Mouse (Mus musculus): Measurements from ENCODE around the gene Rilp.
"Not testable (repeated sequence)": the region's sequence is repeated elsewhere in the genome, so short reads cannot be mapped to it uniquely, and the experiment has no call there.

Gene Rilp

DNA sequence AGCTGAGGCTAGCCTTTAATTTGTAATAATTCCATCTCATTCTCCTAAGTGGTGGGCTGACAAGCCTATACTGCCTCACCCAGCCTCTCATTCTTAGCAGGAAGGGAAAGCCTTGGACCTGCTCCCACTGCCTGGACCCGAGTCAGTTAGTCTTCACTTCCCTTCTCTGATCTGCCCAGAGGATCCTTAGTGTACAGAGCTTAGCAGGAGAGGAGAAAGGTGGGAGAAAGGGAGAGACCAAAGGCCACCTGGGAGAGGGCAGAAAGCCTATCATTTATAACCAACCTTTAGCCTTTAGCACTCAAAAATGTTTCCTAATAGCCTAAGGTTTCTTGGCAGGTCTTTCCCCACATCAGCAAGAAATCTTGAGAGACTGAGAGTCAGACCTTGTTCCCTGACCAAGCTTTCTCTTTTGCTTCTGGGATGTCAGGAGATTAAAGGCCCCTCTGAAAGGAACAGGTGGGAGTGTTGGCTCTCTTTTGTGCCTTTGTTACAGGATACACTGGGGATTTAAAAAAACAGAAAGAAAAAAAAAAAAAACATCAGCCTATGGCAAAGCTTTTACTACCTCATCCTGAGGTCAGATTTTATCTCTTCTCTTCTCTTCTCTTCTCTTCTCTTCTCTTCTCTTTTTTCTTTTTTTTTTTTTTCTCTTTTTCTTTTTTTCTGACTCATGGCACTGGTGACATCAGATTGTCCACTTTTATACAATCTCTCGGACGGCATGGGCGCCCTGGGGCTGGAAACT, 24.6 kb downstream of the Rilp start:
- no peak for DNase-seq (ENCODE audit: low spot score)

DNA sequence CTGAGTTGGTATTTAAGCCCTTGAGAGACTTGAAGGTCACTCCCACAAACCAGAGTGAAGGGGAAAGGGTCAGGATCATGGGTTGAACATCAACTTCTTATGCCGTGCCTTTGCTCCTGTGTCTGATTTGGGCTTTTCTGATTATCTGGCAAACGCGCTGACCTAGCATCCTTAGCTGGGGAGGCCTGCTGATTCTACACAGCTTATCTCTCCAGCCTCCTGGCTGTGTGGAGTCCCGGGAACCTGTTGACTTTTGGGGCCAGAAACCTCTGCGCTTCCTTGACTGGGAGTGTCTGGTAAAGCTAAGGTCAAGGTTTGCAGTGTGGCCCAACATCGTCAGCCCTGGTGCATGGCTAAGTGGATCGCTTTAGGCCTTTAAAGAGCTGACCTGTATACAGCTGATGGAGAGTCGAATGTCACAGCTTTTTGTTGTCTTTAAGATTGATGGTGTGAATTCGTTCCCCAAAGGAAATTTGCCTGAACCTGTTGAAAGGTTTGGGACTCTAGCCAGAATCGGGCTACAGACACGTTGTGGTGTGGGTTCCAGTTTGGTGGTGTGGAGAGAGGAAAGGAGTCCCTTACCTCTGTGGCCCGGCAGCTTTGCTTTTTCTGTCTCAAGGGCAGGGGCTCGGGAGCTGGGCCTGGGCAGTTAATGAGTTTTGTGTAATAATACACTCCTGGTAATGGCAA, 25.4 kb downstream of the Rilp start:
- no peak for DNase-seq (ENCODE audit: low spot score)

DNA sequence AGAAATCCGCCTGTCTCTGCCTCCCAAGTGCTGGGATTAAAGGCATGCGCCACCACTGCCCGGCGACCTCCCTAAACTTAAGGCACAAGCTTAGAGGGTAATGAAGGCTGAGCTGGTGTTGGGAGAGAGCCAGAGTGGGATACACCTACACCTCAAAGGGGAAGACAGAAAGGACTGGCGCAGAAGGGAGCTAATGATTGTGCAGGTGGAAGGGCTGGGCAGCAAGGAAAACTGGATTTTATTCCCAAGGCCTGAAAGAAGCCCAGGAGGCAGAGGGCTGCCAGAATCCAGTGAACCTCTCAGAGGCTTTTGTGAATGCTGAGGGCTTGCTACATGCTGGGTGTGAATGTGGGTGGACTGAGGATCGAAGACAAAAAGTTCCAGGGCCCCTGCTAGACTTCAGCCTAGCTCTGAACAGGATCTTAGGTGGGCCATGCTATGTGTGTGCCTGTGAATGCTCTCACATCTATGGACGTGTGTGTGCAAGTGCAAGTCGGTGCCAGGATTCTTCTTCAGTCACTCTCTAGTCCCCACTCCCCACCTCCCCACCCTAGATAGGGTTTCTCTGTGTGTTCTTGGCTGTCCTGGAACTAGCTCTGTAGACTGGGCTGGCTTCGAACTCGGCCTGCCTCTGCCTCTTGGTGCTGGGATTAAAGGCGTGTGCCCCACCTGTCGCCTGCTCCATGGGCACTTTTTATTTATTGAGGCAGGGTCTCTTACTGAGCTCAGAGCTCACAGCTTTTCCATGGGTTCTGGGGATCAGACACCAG, 26.5 kb downstream of the Rilp start:
- DNase-seq (ENCODE audit: low spot score), result no peak

DNA sequence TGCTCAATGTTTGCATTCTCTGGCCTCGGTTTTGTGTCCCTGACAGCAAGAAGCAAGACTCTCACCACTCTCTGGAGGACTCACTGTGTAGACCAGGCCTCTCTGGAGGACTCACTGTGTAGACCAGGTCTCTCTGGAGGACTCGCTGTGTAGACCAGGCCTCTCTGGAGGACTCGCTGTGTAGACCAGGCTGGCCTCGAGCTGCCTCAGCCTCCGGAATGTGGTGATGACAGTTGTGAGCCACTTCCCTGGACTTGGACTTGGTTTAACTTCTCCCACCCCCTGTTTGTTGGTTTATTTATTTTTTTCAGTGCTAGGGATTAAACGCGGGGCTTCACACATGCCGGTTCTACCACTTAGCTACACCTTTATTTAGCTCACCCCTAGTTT, 27.1 kb downstream of the Rilp start:
- DNase-seq (ENCODE audit: low spot score), result no peak

DNA sequence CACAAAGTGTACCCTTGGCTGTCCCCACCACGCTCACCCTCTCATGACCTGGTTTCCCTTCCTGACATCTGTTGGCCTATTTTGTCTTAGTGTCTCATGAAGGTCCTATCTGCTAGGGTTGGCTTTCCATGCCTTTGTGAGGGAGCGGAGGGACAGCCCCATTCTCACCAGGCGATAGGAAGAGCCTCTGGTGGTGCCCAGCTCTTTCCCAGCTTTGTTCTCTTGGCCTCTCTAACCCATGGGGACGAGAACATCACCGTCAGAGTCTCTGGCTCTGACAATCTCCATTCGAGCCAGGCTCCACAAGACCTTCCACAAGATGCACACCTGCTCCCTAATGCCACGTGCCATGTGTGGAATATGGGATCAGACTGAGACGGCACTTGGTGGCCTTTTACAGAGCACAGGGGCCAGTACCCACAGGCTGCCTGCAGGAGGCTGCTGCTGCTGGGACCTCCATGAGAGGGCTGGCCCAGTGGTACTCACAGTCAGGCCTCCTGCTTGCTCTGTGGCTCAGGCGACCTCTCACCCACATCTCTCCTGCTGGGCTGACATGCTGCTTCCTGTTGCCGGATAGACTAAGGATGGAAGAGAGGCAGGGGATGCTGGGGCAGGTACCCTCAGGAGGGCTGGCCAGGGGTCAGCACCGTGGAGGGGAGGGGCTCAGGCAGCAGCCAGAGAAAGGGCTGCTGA, 27.7 kb downstream of the Rilp start:
- no peak for DNase-seq (ENCODE audit: low spot score)

DNA sequence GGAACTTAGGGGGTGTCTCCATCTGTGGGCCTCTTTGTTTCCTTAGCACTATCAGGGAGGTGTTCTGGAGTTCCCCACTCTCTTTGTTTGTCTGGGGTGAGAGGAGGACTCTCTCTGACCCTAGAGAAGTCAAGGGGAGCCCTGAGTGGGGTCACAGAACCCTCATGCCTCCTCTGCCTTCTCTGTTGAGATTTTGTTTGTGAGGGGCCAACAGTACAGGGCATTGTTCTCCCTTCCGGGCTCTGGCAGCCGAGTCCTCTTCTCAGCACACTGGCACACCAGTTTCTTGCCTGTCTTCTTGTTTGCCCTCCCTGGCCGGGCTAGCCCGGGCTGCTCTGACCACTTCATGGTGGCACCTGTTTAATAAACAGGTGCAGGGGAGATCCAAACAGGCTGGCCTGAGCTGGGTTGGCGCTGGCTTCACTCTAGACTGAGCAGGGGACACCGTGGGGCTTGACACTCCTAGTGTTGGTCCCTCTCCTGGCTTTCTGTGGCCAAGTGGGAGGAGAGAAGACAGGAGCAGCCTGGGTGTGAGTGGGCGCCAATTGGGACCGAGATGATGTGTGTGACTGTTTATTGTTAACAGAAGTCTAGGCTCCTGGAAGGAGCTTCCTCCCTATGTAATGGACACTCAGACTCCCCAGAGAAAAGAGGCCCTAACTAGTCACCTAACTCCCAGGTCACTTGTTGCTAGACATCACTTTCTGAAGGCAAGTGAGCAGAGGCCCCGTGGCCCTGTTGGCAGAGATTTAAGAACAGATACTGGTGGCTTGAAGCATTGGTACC, 28.5 kb downstream of the Rilp start:
- no peak for DNase-seq (ENCODE audit: low spot score)

DNA sequence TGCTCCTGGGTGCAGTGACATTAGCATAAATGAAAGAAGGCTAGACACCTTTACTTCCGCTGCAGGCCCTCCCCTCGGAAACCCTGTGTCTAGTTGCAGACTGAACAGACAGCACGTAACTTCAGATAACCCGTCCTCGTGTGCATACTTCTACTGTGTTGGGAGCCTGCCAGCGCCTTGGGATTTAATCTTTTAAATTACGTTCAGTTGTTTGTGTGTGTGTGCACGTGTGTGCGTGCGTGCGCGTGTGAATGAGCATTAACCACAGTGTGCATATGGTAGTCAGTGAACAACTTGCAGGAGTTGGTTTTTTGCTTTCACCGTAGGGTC, 29.0 kb downstream of the Rilp start:
- no peak for DNase-seq (ENCODE audit: low spot score)

DNA sequence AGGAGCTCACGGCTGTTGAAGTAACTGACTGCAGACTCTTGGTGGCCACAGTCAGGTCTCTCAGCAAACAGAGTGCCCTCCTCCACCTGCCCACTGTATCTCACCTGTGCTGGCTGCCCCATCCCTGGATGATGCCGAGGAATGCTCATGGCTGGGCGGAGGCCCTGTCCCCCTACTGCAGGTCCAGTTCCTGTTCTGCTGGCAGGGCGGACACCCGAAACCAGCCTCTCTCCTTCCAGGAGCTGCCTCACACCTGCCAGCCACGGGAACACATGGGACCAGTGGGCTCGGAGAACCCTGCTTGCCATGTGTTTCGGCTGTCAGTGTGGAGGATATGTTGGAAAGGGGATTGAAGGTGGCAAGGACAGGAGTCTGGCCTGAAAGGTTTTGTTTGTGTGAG, 30.3 kb downstream of the Rilp start:
- DNase-seq (ENCODE audit: low spot score), result no peak

DNA sequence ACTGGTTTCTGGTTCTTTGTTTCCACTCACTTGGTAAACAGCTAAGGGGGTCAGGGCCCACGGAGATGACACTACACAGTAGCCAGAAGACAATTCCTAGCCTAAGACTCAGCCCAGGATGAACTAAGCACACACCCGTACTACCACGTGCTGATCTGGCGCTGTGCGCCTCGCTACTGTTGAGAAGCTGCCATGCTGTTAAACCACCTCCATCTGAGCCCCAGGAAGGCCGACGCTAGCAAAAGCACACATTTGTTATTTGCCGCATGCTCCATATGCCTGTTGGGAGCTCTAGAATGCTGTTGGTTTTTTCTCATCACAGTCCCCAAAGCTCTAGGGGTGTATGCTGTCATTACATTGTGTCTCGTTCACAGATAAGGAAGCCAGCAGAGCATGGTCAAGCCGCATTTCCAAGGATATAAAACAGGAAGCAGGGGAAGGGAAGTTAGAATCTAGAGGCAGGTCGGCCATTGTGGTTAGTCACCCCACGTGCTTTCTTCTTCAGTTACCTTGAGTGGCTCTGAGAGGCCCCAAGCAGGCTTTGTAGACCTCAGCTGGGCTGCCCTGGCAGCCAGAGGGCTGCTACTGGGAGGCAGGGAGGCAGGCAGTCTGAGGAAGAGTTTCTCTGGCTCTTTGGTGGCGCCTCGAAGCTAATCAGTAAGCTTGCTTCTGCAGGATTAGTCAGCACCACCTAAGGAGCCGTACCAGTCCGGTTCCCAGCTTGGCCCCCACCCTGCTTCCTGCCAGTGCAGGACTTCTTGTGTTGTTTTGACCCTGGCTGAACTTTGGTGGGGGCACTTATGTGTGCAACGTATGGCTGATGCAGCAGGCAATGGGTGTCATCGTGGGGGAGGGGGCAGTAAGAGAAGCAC, 31.1 kb downstream of the Rilp start:
- DNase-seq (ENCODE audit: low spot score), result no peak

DNA sequence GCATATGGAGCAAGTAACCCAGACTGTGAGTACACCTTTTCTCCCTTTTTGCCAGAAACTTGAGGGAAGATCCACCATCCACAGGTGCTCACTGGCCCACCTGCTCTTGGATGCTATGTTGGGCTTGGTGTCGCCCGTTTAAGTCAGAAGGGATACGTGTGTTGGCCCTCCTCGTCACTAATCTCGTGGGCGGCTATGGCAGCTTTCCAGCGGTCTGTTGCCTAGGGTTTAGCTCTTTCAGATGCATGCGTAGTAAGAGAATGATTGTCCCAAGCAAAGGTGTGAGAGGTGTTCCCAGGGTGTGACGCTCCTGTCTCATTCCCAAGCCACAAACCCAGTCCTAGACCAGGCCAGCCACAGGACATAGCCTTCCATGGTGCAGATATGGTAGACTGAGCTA, 34.8 kb downstream of the Rilp start:
- no peak for DNase-seq (ENCODE audit: low spot score)

DNA sequence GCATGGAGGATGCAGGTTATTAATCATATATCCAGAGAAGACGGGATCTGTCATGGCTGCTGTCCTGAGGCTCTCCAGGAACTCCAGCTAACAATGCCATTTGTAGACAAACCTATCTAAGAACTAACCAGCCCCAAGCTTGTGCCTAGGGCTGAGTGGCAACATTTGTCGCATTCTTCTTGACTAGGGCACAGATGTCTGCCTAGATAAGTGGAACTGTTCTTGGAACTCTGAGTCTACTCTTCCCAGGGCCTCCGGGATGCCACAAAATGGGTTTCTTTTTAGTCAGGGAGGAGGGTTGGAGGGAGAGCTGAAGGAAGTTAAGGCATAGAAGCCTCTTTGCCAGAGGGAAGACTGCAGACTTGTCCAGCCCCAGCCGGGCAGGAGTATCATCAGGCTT, 36.2 kb downstream of the Rilp start:
- no peak for DNase-seq (ENCODE audit: low spot score)

DNA sequence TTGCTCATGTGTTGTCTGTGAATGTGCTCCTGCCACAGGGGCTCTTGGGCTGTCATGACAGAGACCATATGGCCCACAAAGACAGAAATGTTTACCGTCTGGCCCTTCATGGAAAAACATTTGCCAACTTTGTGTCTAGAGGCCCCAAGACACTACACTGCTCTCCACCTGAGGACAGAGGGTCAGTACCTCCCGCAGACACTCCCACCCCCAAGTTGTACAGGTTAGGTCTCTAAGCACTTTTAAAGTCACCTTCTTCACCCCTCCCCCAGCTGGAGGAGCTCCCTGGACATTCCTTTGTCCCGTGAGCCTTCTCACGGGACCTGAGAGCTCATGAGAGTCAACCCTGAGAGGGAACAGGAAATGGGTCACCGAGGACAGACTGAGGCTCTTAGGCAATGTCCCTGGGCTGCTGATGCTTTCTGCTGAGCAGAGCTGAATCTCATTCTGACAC, 39.8 kb downstream of the Rilp start:
- DNase-seq (ENCODE audit: low spot score), result no peak

DNA sequence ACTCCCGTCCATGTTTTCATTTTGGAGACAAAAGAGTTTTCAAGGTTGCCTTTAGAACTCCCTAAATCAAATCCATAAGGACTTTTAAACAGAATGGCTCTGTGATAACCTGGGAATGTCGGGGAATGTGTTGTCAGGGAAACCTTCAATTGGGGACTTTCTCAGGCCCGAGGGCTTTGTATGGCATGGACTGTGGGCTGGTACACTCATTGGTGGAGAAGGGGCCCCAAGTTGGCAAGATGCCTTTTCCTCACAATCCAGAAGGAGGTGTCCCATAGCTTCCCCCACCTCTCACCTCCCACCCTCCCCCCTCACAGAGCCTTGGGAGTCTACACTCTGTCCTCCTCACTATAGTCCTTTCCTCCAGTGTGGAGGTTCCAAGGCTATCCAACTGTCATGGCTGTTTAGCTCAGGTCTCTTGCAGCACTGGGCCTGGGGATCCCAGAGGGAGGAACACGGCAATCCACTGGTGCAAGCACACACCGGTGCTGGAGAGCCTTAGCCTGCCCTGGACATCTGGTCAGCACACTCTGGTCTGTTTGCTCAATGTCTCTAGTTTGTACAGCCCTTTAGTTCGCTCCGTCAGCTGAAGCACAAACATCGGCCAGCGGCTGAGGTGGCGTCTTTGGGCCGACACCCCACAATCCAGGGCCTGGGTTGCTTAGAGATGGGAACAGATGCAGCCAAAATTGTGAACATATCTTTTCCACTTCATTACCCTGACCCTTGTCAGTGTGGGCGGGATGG, 40.5 kb downstream of the Rilp start:
- no peak for DNase-seq (ENCODE audit: low spot score)

DNA sequence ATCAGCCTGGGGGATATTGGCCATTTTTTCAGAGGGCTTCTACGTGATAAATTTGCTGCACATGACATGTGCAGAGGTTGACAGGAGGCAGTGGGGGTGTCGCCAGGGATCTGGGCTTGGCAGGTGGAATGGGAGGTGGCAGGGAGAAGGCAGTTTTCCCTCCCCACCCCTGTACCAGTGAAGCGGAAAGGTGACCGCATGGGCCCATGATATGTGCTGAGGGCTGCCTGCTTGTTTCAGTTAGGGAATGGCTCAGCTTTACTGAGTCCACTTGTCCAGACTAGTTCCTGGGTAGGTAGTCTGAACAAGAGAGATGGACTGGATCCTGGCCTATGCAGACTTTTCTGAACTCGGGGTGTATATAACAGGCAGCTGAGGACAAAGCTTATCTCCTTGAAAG, 41.4 kb downstream of the Rilp start:
- no peak for DNase-seq (ENCODE audit: low spot score)

DNA sequence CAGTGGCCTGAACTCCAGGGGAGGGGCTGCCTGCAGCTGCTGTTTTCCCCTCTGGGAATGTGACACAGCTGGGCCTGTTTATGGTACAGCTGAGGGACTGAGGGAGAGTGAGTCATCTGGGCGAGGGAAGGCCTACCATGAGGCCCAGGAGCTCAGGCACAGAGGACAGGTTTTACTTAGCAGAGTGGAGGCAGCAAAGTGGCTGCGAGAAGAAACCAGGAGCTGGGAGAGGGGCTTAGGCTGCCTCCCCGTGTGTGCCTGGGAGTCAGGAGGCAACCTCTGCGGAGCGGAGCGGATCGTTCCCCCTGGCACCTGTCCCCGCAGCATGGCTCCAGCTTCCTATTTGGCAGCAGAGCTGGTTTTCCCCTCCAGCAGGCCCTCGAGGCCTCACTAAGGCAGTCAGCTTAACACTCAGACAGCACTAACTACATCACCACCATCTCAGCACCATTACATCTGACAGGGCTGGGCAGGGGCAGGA, 42.1 kb downstream of the Rilp start:
- no peak for DNase-seq (ENCODE audit: low spot score)

DNA sequence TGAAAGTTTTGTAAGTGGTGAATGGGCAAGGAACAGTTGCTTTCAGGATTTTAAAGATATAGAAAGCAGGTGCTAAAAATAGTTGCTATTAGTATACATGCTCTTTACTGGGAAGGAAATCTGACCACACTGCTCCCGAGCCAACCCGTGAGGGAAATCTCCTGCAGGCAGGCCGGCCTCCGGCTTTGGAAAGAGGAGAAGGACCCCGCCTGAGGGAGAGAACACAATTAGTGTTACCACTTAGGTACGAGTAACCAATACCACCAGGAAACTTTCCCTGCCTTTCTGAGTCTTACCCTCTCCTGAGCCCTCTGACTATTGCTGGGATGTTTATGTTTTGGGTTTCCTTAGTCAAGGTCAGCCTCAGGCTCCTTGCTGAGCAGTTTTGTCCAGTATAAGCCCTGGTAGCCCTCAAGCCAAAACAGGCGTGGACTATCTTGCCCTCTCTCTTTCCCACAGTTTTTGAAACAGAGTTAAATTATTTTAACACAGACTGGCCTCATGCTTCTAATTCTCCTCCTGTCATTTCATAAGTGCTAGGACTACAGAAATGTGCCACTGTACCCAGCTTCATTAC, 43.1 kb downstream of the Rilp start:
- no peak for DNase-seq (ENCODE audit: low spot score)

DNA sequence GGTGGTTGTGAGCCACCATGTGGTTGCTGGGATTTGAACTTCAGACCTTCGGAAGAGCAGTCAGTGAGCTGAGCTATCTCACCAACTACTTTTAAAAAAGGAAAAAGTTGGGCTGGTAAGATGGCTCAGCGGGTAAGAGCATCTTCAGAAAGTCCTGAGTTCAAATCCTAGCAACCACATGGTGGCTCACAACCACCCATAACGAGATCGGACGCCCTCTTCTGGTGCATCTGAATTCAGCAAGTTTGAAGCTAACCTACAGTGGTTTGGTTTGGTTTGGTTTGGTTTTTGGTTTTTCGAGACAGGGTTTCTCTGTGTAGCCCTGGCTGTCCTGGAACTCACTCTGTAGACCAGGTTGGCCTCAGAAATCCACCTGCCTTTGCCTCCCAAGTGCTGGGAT, 46.1 kb downstream of the Rilp start:
- not testable (repeated sequence) for DNase-seq (ENCODE audit: low spot score)

DNA sequence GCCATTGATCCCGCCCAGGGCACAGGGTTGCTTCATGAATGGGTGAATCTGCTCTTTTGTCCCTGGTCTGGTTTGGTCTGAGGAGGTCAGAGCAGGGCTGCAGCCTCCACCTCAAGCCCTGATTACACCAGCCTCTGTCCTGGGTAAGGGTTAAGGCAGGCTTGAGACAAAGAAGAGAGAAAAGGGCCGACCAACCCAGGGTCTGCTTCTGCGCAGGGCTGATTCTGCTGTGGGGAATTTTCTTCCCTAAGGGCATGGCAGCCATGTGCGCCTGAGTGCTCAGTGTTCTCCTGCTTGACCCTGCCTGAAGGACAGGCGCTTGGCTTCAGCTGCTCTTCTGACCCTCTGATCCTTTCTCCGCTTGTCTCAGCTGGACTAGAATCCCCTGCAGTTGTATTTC, 47.2 kb downstream of the Rilp start:
- DNase-seq (ENCODE audit: low spot score), result no peak

DNA sequence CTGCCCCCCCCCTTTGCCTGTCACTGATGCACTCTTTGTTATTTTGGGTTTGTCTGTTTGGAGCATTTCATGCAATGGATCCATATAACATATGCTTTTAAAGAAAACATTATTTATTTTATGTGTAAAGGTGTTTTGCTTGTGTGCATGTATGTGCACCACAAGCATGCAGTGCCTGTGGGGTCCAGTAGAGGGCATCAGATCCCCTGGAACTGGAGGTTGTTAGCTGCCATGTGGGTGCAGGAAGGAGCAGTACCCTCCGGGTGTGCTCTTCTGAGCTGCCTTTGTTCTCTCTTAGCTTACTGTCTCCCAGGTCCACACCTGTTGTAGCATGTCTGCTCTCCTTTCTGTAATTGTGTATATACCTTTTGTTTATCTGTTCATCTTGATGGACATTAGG, 48.2 kb downstream of the Rilp start:
- no peak for DNase-seq (ENCODE audit: low spot score)

All from spleen, adult 12 weeks (tissue).